Mouse (Mus musculus): ENCODE results near the gene Olfr410. TPM values are rescaled to one million over a fixed set of nuclear protein-coding genes. Genes with fewer than 3 reads are reported as not detected.

Olfr410 gene
- polyA plus RNA-seq, 1 experiment, result not detected

GRCm38 (mm10) chr11:74352550-74352949, 14.7 kb upstream of the Olfr410 start, which contains the start of gene Olfr411:
Gene Olfr411 (minus strand): TSS chr11:74352650.
- Histone ChIP-seq H3K27me3 (ENCODE audit: control insufficient read depth, insufficient read depth, low read length) (no peaks in the 10 kb centered on the region), H3K36me3 (ENCODE audit: control insufficient read depth, insufficient read depth, low read length) (no peaks in the 10 kb centered on the region), H3K27ac (ENCODE audit: control insufficient read depth, insufficient read depth, low read depth, low read length) (no peak within 1 kb of the TSS), H3K4me1 (ENCODE audit: control insufficient read depth, insufficient read depth, low read length) (no peaks in the 10 kb centered on the region), H3K4me3 (ENCODE audit: control insufficient read depth, low read depth, low read length) (no peak within 1 kb of the TSS)
- TF ChIP-seq POLR2A (IDR thresholded peaks at IDR 0.05; ENCODE audit: control insufficient read depth, low read depth, low read length) (no peak), CTCF (IDR thresholded peaks at IDR 0.05; ENCODE audit: control insufficient read depth, insufficient read depth, insufficient replicate concordance, low read depth, low read length) (no peak)

- TF ChIP-seq CTCF (IDR thresholded peaks at IDR 0.05; ENCODE audit: control insufficient read depth, insufficient read depth, insufficient replicate concordance, low read depth, low read length) (no peak), POLR2A (IDR thresholded peaks at IDR 0.05; ENCODE audit: control insufficient read depth, low read depth, low read length) (no peak)
- Histone ChIP-seq H3K27me3 (ENCODE audit: control insufficient read depth, insufficient read depth, low read length) (no peaks in the 10 kb centered on the region), H3K27ac (ENCODE audit: control insufficient read depth, insufficient read depth, low read depth, low read length) (no peak overlapping the region)
These were observed 9.1 kb downstream of the Olfr410 start for GRCm38 (mm10) chr11:74328781-74329180.

GRCm38 (mm10) chr11:74326044-74326443, 11.8 kb downstream of the Olfr410 start:
- Histone ChIP-seq H3K36me3 (ENCODE audit: control insufficient read depth, insufficient read depth, low read length) (no peaks in the 10 kb centered on the region), H3K4me3 (ENCODE audit: control insufficient read depth, low read depth, low read length) (no peak overlapping the region), H3K27me3 (ENCODE audit: control insufficient read depth, insufficient read depth, low read length) (no peaks in the 10 kb centered on the region), H3K27ac (ENCODE audit: control insufficient read depth, insufficient read depth, low read depth, low read length) (no peak overlapping the region), H3K4me1 (ENCODE audit: control insufficient read depth, insufficient read depth, low read length) (no peaks in the 10 kb centered on the region)
- TF ChIP-seq CTCF (IDR thresholded peaks at IDR 0.05; ENCODE audit: control insufficient read depth, insufficient read depth, insufficient replicate concordance, low read depth, low read length), result no peak
- no peak for TF ChIP-seq POLR2A (IDR thresholded peaks at IDR 0.05; ENCODE audit: control insufficient read depth, low read depth, low read length)

More at GRCm38 (mm10) chr11:74328781-74329180, 9.1 kb downstream of the Olfr410 start:
- Histone ChIP-seq H3K4me1 (ENCODE audit: control insufficient read depth, insufficient read depth, low read length) (no peaks in the 10 kb centered on the region), H3K4me3 (ENCODE audit: control insufficient read depth, low read depth, low read length) (no peak overlapping the region), H3K36me3 (ENCODE audit: control insufficient read depth, insufficient read depth, low read length) (no peaks in the 10 kb centered on the region)

DNA sequence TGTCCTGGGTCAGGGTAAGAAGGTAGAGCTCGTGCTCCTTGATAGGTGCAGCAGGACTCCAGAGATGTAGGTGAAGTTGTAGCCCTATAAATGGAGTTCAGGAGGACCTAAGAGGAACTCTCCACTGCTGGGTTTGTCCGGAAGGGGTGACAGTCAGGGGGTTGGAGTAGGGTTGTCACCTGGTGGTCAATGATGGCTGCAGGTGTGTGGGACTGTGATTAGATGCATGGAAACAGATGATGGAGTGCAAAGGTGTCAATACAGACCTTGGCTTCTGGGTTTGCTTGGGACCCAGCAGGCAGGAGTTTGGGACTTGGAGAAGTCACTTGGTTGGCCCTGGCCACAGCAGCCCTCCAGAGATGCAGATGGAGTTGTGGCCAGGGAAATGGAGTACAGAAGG, 50.6 kb downstream of the Olfr410 start:
- Histone ChIP-seq H3K27ac (ENCODE audit: control insufficient read depth, insufficient read depth, low read depth, low read length) (no peak overlapping the region), H3K4me1 (ENCODE audit: control insufficient read depth, insufficient read depth, low read length) (no peaks in the 10 kb centered on the region), H3K4me3 (ENCODE audit: control insufficient read depth, low read depth, low read length) (no peak overlapping the region), H3K36me3 (ENCODE audit: control insufficient read depth, insufficient read depth, low read length) (no peaks in the 10 kb centered on the region), H3K27me3 (ENCODE audit: control insufficient read depth, insufficient read depth, low read length) (no peaks in the 10 kb centered on the region)
- TF ChIP-seq POLR2A (IDR thresholded peaks at IDR 0.05; ENCODE audit: control insufficient read depth, low read depth, low read length) (no peak), CTCF (IDR thresholded peaks at IDR 0.05; ENCODE audit: control insufficient read depth, insufficient read depth, insufficient replicate concordance, low read depth, low read length) (no peak)

DNA sequence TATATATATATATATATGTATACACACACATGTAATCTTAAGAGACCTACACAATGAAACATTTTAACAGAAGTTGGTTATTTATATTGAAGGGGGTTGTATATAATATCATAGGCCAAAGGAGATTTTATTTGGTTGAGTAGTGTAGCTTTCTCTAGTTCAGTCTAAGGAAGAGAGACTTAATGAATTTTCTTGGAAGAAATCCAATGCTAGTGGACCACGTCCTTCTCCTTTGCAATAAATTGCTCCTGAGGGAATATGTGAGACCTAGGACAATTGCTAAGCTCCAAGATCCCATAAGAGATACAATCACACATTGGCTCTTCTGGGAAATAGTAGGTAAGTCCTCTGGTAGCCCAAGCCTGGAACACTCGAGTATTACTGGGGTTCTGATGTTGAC, 54.4 kb downstream of the Olfr410 start, which contains the start of gene Olfr59:
TSS of gene Olfr59 (plus strand) at position 301 of the 400 bp plus-strand sequence.
- no peaks in the 10 kb centered on the region for H3K36me3 ChIP-seq (ENCODE audit: control insufficient read depth, insufficient read depth, low read length)
- no peak within 1 kb of the TSS for H3K4me3 ChIP-seq (ENCODE audit: control insufficient read depth, low read depth, low read length)
- H3K4me1 ChIP-seq (ENCODE audit: control insufficient read depth, insufficient read depth, low read length), result no peaks in the 10 kb centered on the region
- H3K27me3 ChIP-seq (ENCODE audit: control insufficient read depth, insufficient read depth, low read length), result no peaks in the 10 kb centered on the region
- TF ChIP-seq CTCF (IDR thresholded peaks at IDR 0.05; ENCODE audit: control insufficient read depth, insufficient read depth, insufficient replicate concordance, low read depth, low read length) (no peak), POLR2A (IDR thresholded peaks at IDR 0.05; ENCODE audit: control insufficient read depth, low read depth, low read length) (no peak)
- no peak within 1 kb of the TSS for H3K27ac ChIP-seq (ENCODE audit: control insufficient read depth, insufficient read depth, low read depth, low read length)

Other genes starting within 250 kb of the Olfr410 start
- gene Olfr401, start 224.3 kb downstream of the Olfr410 start, polyA plus RNA-seq (2012; rRNA removed), result not detected in 2 replicates
- 0.24 and 0.31 TPM in 2 replicates for gene Olfr402, start 184.5 kb downstream of the Olfr410 start, polyA plus RNA-seq (2012; rRNA removed)
- gene Olfr403, start 151.8 kb downstream of the Olfr410 start, polyA plus RNA-seq (2012; rRNA removed), result not detected in 2 replicates
- gene Olfr43, start 126.7 kb downstream of the Olfr410 start, polyA plus RNA-seq (2012; rRNA removed), result not detected in 2 replicates
- not detected in 2 replicates for gene Olfr406, start 78.2 kb downstream of the Olfr410 start, polyA plus RNA-seq (2012; rRNA removed)
- gene Olfr59, start 54.3 kb downstream of the Olfr410 start, polyA plus RNA-seq (2012; rRNA removed), result not detected in 2 replicates
- gene Olfr411, start 14.6 kb upstream of the Olfr410 start, polyA plus RNA-seq (2012; rRNA removed), result not detected in 2 replicates
- not detected in 2 replicates for gene Olfr412, start 24.0 kb upstream of the Olfr410 start, polyA plus RNA-seq (2012; rRNA removed)